Mouse (Mus musculus): Measurements from ENCODE around the gene Gm10300.

Gm10300 gene

GRCm38 (mm10) chr4:132099548-132099947 is 25.1 kb downstream of the Gm10300 start:
- ChIA-PET CTCF (interaction anchor here in 1 of 4 experiments (0.8 kb wide), 1 partner anchor 11 kb away, joined by 4 read pairs; no protein-coding TSS in a partner anchor), POLR2A (interaction anchor here in 2 of 4 experiments (1.0 to 1.6 kb wide), 3 partner anchors 12 to 81 kb away, joined by 3 to 4 read pairs (median 4); no protein-coding TSS in a partner anchor)

GRCm38 (mm10) chr4:132101152-132101551 is 26.7 kb downstream of the Gm10300 start:
- ChIA-PET POLR2A (interaction anchor here in 1 of 4 experiments (0.8 kb wide), 1 partner anchor 10 kb away, joined by 3 read pairs; no protein-coding TSS in a partner anchor), CTCF (interaction anchor here in 2 of 4 experiments (0.6 to 1.2 kb wide), 5 partner anchors 12 to 196 kb away, joined by 3 to 5 read pairs (median 4); no protein-coding TSS in a partner anchor)

GRCm38 (mm10) chr4:132108221-132108620 is 33.7 kb downstream of the Gm10300 start:
- POLR2A ChIA-PET, result interaction anchor here in 1 of 4 experiments (0.6 to 2.5 kb wide), 3 partner anchors 20 to 161 kb away, joined by 3 to 8 read pairs (median 5); no protein-coding TSS in a partner anchor
- CTCF ChIA-PET, result interaction anchor here (0.6 to 2.5 kb wide), 9 partner anchors 13 to 70 kb away, joined by 3 to 10 read pairs (median 5); no protein-coding TSS in a partner anchor

- ChIA-PET CTCF (interaction anchor here (0.6 to 1.5 kb wide), 6 partner anchors 10 to 91 kb away, joined by 3 to 8 read pairs (median 3); no protein-coding TSS in a partner anchor), POLR2A (interaction anchor here in 3 of 4 experiments (0.5 to 1.7 kb wide), 19 partner anchors 10 to 405 kb away, joined by 3 to 18 read pairs (median 3); partner anchors contain the start of genes Gm10300 (in 2 of the 3) and Epb41 (in 1 of the 3))
Measured at GRCm38 (mm10) chr4:132111227-132111626, 36.7 kb downstream of the Gm10300 start.

- ChIA-PET CTCF (interaction anchor here (0.5 to 1.9 kb wide), 15 partner anchors 8 to 178 kb away, joined by 3 to 7 read pairs (median 4); no protein-coding TSS in a partner anchor), POLR2A (interaction anchor here in 3 of 4 experiments (0.5 to 2.0 kb wide), 22 partner anchors 8 to 396 kb away, joined by 3 to 7 read pairs (median 3); partner anchors contain the start of genes Sesn2 (in 1 of the 3) and Taf12 (in 1 of the 3))
Measured at GRCm38 (mm10) chr4:132113411-132114095, 39.1 kb downstream of the Gm10300 start.

GRCm38 (mm10) chr4:132116315-132116714 is 41.8 kb downstream of the Gm10300 start:
- CTCF ChIA-PET, result no interaction called here
- POLR2A ChIA-PET, result no interaction called here

- CTCF ChIA-PET, result interaction anchor here in 3 of 4 experiments (0.5 to 1.6 kb wide), 3 partner anchors 31 to 142 kb away, joined by 3 read pairs; no protein-coding TSS in a partner anchor
- POLR2A ChIA-PET, result interaction anchor here in 2 of 4 experiments (0.6 to 1.4 kb wide), 3 partner anchors 43 to 247 kb away, joined by 3 to 6 read pairs (median 4); no protein-coding TSS in a partner anchor
Measured at GRCm38 (mm10) chr4:132119566-132119965, 45.1 kb downstream of the Gm10300 start.

GRCm38 (mm10) chr4:132121674-132122073 is 47.2 kb downstream of the Gm10300 start:
- POLR2A ChIA-PET, result interaction anchor here in 3 of 4 experiments (0.6 to 1.4 kb wide), 8 partner anchors 8 to 393 kb away, joined by 3 to 5 read pairs (median 4); no protein-coding TSS in a partner anchor
- CTCF ChIA-PET, result interaction anchor here (0.5 to 1.9 kb wide), 46 partner anchors 8 to 1087 kb away, joined by 3 to 12 read pairs (median 3); partner anchors contain the start of genes Gm10300 (in 1 of the 4) and Srsf4 (in 1 of the 4)

- ChIA-PET POLR2A (no interaction called here), CTCF (interaction anchor here in 1 of 4 experiments (1.3 to 1.9 kb wide), 2 partner anchors 9 to 35 kb away, joined by 3 to 12 read pairs; no protein-coding TSS in a partner anchor)
Measured at GRCm38 (mm10) chr4:132123166-132123565, 48.7 kb downstream of the Gm10300 start.

Measured in embryonic stem cell, embryonic (primary cell).